In the genomic region with DNA sequence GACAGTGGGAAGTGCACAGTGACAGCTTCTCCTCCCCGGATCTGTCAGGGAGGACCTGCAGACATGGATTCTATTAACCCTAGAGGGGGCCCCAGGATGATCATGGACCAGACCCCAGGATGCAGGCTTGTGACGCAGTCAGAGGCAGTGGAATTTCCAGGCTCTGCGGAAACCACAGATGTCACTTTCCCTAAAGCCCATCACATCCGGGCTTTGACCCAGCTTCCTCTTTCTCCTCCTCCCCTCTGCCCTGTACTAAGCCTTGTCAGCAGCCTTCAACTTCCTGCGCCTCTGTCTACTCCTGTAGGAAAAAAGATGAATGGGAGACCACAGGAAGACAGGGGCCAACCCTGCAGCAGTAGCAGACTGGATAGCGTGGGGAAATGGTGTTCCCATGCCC, we compare ENCODE assay signal across 8 mouse cellular contexts. TPM values are rescaled to one million over a fixed set of nuclear protein-coding genes. Genes with fewer than 3 reads are reported as not detected.
DNase-seq lines count a peak whose midpoint lies in the region; ATAC-seq lines count a peak whose summit lies in the region.

No protein-coding gene starts in this region.

- no peaks in the 10 kb centered on the region for H3K9me3 ChIP-seq in heart, embryonic 16.5 days (replicated peaks; ENCODE audit: control insufficient read depth, low read length)
- H3K9me3 ChIP-seq in midbrain, embryonic 10.5 days (replicated peaks): no peaks in the 10 kb centered on the region

- H3K27ac ChIP-seq in heart, embryonic 16.5 days (ENCODE audit: low read length): peak overlapping the region; percentile 81
- peak overlapping the region; percentile 50 for H3K27ac ChIP-seq in midbrain, embryonic 10.5 days (replicated peaks)

- peak; percentile 41 to 51 for DNase-seq in B cell, adult 2 months
- DNase-seq in adrenal gland, postnatal 36 days: peak; percentile 46 to 64
- DNase-seq in kidney, postnatal 4 days: peak; percentile 54 to 70
- no peak for DNase-seq in midbrain, embryonic 10.5 days (ENCODE audit: low spot score)
- peak; percentile 34 for DNase-seq in yolk sac, embryonic 10.5 days (ENCODE audit: low spot score)
- no peak for DNase-seq in left cerebral cortex, adult 9 months (ENCODE audit: low spot score in 2 of 2)

- H3K27me3 ChIP-seq in heart, embryonic 16.5 days (ENCODE audit: control insufficient read depth, insufficient read depth, low read length): peaks cover 5% of the 10 kb centered on the region
- peaks cover 16% of the 10 kb centered on the region for H3K27me3 ChIP-seq in midbrain, embryonic 10.5 days (ENCODE audit: low read depth, poor library complexity, severe bottlenecking)

- H3K4me1 ChIP-seq in heart, embryonic 16.5 days (ENCODE audit: control insufficient read depth, insufficient read depth, low read length): peaks cover 23% of the 10 kb centered on the region
- H3K4me1 ChIP-seq in midbrain, embryonic 10.5 days: peaks cover 47% of the 10 kb centered on the region

- WGBS in heart, embryonic 16.5 days: 30% methylated on average over 6 of the region's 6 CpGs
- WGBS in midbrain, embryonic 10.5 days: 49% methylated on average over 6 of the region's 6 CpGs

- ATAC-seq in heart, embryonic 16.5 days (replicated peaks; ENCODE audit: extremely low read depth, insufficient read depth, low FRiP score): peak; percentile 35
- no peak for ATAC-seq in megakaryocyte-erythroid progenitor cell, adult 5-6 weeks (replicated peaks; ENCODE audit: low FRiP score, low TSS enrichment, poor library complexity, severe bottlenecking)

- H3K36me3 ChIP-seq in heart, embryonic 16.5 days (ENCODE audit: control insufficient read depth, insufficient read depth): no peaks in the 10 kb centered on the region
- no peaks in the 10 kb centered on the region for H3K36me3 ChIP-seq in midbrain, embryonic 10.5 days

- H3K4me2 ChIP-seq in heart, embryonic 16.5 days (ENCODE audit: low read depth, low read length): no peak overlapping the region; the same call in 1 of the 2 replicates

- peak overlapping the region; percentile 7; the same call in 1 of the 2 replicates for H3K4me3 ChIP-seq in heart, embryonic 16.5 days (ENCODE audit: low read length)
- H3K4me3 ChIP-seq in midbrain, embryonic 10.5 days: 0 out of 2 replicates have a peak overlapping the region, but pooled peaks have one; percentile 8

- peak overlapping the region; percentile 17; the same call in 1 of the 2 replicates for H3K9ac ChIP-seq in heart, embryonic 16.5 days (ENCODE audit: low read length)

RNA-seq across cellular contexts. Expression of gene Fam229a, which starts 5.6 kb away (rescaled TPM):
- not detected for total RNA-seq in adrenal gland, postnatal 36 days (2021)
- polyA plus RNA-seq in heart, embryonic 16.5 days (2015; fragmentation: Nextera tagmentation; extraction: Ambion mirVana): not detected in 2 replicates
- not detected in 2 replicates for polyA plus RNA-seq in midbrain, embryonic 10.5 days (2016; fragmentation: Nextera tagmentation; extraction: Ambion mirVana)
- total RNA-seq in megakaryocyte-erythroid progenitor cell, adult 5-6 weeks (2014; fragmentation: Nextera tagmentation): not detected in 2 replicates
- total RNA-seq in megakaryocyte-erythroid progenitor cell, adult 5-6 weeks (2017): not detected in 2 replicates

RNA-seq across cellular contexts. Expression of gene Tssk3, which starts 5.8 kb away (rescaled TPM):
- not detected for total RNA-seq in adrenal gland, postnatal 36 days (2021)
- polyA plus RNA-seq in heart, embryonic 16.5 days (2015; fragmentation: Nextera tagmentation; extraction: Ambion mirVana): not detected in 2 replicates
- polyA plus RNA-seq in midbrain, embryonic 10.5 days (2016; fragmentation: Nextera tagmentation; extraction: Ambion mirVana): not detected in 2 replicates
- total RNA-seq in megakaryocyte-erythroid progenitor cell, adult 5-6 weeks (2014; fragmentation: Nextera tagmentation): not detected in 2 replicates
- total RNA-seq in megakaryocyte-erythroid progenitor cell, adult 5-6 weeks (2017): not detected in 2 replicates

RNA-seq across cellular contexts. Expression of gene Marcksl1, which starts 16.8 kb away (rescaled TPM):
- 10 to 100 TPM; 53.0 to 56.9 TPM for total RNA-seq in adrenal gland, postnatal 36 days (2021)
- 262 and 287 TPM in 2 replicates for polyA plus RNA-seq in heart, embryonic 16.5 days (2015; fragmentation: Nextera tagmentation; extraction: Ambion mirVana)
- polyA plus RNA-seq in midbrain, embryonic 10.5 days (2016; fragmentation: Nextera tagmentation; extraction: Ambion mirVana): 1,603 and 1,647 TPM in 2 replicates
- 29.9 and 30.4 TPM in 2 replicates for total RNA-seq in megakaryocyte-erythroid progenitor cell, adult 5-6 weeks (2014; fragmentation: Nextera tagmentation)
- total RNA-seq in megakaryocyte-erythroid progenitor cell, adult 5-6 weeks (2017): 41.4 and 48.3 TPM in 2 replicates

RNA-seq across cellular contexts. Expression of gene Bsdc1, which starts 35.2 kb away (rescaled TPM):
- total RNA-seq in adrenal gland, postnatal 36 days (2021): 10 to 100 TPM; 58.1 to 69.5 TPM
- 25.0 and 26.2 TPM in 2 replicates for polyA plus RNA-seq in heart, embryonic 16.5 days (2015; fragmentation: Nextera tagmentation; extraction: Ambion mirVana)
- 20.2 and 25.0 TPM in 2 replicates for polyA plus RNA-seq in midbrain, embryonic 10.5 days (2016; fragmentation: Nextera tagmentation; extraction: Ambion mirVana)
- total RNA-seq in megakaryocyte-erythroid progenitor cell, adult 5-6 weeks (2014; fragmentation: Nextera tagmentation): 36.1 and 36.3 TPM in 2 replicates
- 31.3 and 52.3 TPM in 2 replicates for total RNA-seq in megakaryocyte-erythroid progenitor cell, adult 5-6 weeks (2017)

RNA-seq across cellular contexts. Expression of gene Hdac1, which starts 45.9 kb away (rescaled TPM):
- total RNA-seq in adrenal gland, postnatal 36 days (2021): 10 to 100 TPM; 49.2 to 59.8 TPM
- polyA plus RNA-seq in heart, embryonic 16.5 days (2015; fragmentation: Nextera tagmentation; extraction: Ambion mirVana): 123 and 139 TPM in 2 replicates
- polyA plus RNA-seq in midbrain, embryonic 10.5 days (2016; fragmentation: Nextera tagmentation; extraction: Ambion mirVana): 276 and 278 TPM in 2 replicates
- total RNA-seq in megakaryocyte-erythroid progenitor cell, adult 5-6 weeks (2014; fragmentation: Nextera tagmentation): 136 and 147 TPM in 2 replicates
- 72.7 and 76.2 TPM in 2 replicates for total RNA-seq in megakaryocyte-erythroid progenitor cell, adult 5-6 weeks (2017)

Comparison
In these comparisons a context has a peak if more than half of its experiments do, and no peak if none do; other contexts are left out.
1. DNase-seq: peak in B cell, adult 2 months (2 of 2), adrenal gland, postnatal 36 days (2 of 2), kidney, postnatal 4 days (2 of 2) and yolk sac, embryonic 10.5 days (single experiment); none in midbrain, embryonic 10.5 days (single experiment) and left cerebral cortex, adult 9 months (0 of 2).